ENCODE assay signal across 25 mouse cellular contexts in genomic region chr3:68782363-68782762, GRCm38 (mm10).
DNase-seq lines count a peak whose midpoint lies in the region; ATAC-seq and TF ChIP-seq lines count a peak whose summit lies in the region.
"Had no signal": no experiment of that assay in that cellular context is flagged by ENCODE, and none has a peak within 500 bp of the region (broad histone marks: within the 10 kb centered on the region; RNA-seq: fewer than 3 reads in every experiment).

No protein-coding gene starts in this region.

- H3K9ac ChIP-seq in limb, embryonic 14.5 days (ENCODE audit: low read depth, low read length, severe bottlenecking) = no peak overlapping the region
- no peak overlapping the region for H3K9ac ChIP-seq in embryonic facial prominence, embryonic 15.5 days
- H3K9ac ChIP-seq in forebrain, embryonic 15.5 days (replicated peaks) = no peak overlapping the region
- H3K9ac ChIP-seq in forebrain, postnatal 0 days = no peak overlapping the region
- H3K9ac ChIP-seq: heart, embryonic 12.5 days; kidney, embryonic 15.5 days; limb, embryonic 15.5 days; lung, embryonic 14.5 days; neural tube, embryonic 13.5 days had no signal

- no peak overlapping the region for H3K4me3 ChIP-seq in limb, embryonic 14.5 days (replicated peaks; ENCODE audit: low read length)
- H3K4me3 ChIP-seq in limb, embryonic 10.5 days = no peak overlapping the region
- H3K4me3 ChIP-seq in embryonic facial prominence, embryonic 15.5 days (replicated peaks) = no peak overlapping the region
- no peak overlapping the region for H3K4me3 ChIP-seq in forebrain, embryonic 15.5 days
- H3K4me3 ChIP-seq in forebrain, postnatal 0 days (ENCODE audit: low read depth, low read length) = no peak overlapping the region
- H3K4me3 ChIP-seq: heart, embryonic 12.5 days; kidney, embryonic 15.5 days; limb, embryonic 15.5 days; megakaryocyte, embryonic 14.5 days; neural tube, embryonic 13.5 days had no signal

- no peak for ATAC-seq in limb, embryonic 14.5 days (ENCODE audit: low FRiP score, low read depth)
- ATAC-seq in embryonic facial prominence, embryonic 15.5 days (ENCODE audit: insufficient number of reproducible peaks, low FRiP score, low TSS enrichment, low read depth) = no peak
- ATAC-seq in forebrain, embryonic 15.5 days (replicated peaks) = no peak
- no peak for ATAC-seq in forebrain, postnatal 0 days
- ATAC-seq: hindbrain, postnatal 0 days; Patski had no signal

- WGBS in limb, embryonic 14.5 days = 17% methylated on average over 4 of the region's 4 CpGs
- 10% methylated on average over 4 of the region's 4 CpGs for WGBS in limb, embryonic 10.5 days
- WGBS in embryonic facial prominence, embryonic 15.5 days = 20% methylated on average over 4 of the region's 4 CpGs
- WGBS in forebrain, embryonic 15.5 days = 84% methylated on average over 4 of the region's 4 CpGs
- 73% methylated on average over 4 of the region's 4 CpGs for WGBS in forebrain, postnatal 0 days

- H3K4me1 ChIP-seq in limb, embryonic 14.5 days (ENCODE audit: control insufficient read depth, insufficient read depth, low read length) = 0 out of 2 replicates have a peak, but pooled peaks cover 2% of the 10 kb centered on the region
- peaks cover 44% of the 10 kb centered on the region for H3K4me1 ChIP-seq in limb, embryonic 10.5 days
- peaks cover 12% of the 10 kb centered on the region for H3K4me1 ChIP-seq in embryonic facial prominence, embryonic 15.5 days
- H3K4me1 ChIP-seq in forebrain, embryonic 15.5 days = no peaks in the 10 kb centered on the region
- H3K4me1 ChIP-seq in forebrain, postnatal 0 days (ENCODE audit: insufficient read depth) = no peaks in the 10 kb centered on the region

- no peaks in the 10 kb centered on the region for H3K36me3 ChIP-seq in limb, embryonic 14.5 days (ENCODE audit: control insufficient read depth, insufficient read depth, low read length)
- H3K36me3 ChIP-seq in limb, embryonic 10.5 days = no peaks in the 10 kb centered on the region
- H3K36me3 ChIP-seq in embryonic facial prominence, embryonic 15.5 days = no peaks in the 10 kb centered on the region
- no peaks in the 10 kb centered on the region for H3K36me3 ChIP-seq in forebrain, embryonic 15.5 days
- no peaks in the 10 kb centered on the region for H3K36me3 ChIP-seq in forebrain, postnatal 0 days (ENCODE audit: insufficient read depth)
- H3K36me3 ChIP-seq: G1E; heart, embryonic 12.5 days; kidney, embryonic 15.5 days; limb, embryonic 15.5 days; neural tube, embryonic 13.5 days had no signal

- H3K4me2 ChIP-seq in limb, embryonic 14.5 days (replicated peaks; ENCODE audit: low read depth, low read length, severe bottlenecking) = no peak overlapping the region
- no peak overlapping the region for H3K4me2 ChIP-seq in embryonic facial prominence, embryonic 15.5 days (replicated peaks)
- no peak overlapping the region for H3K4me2 ChIP-seq in forebrain, embryonic 15.5 days (replicated peaks)
- no peak overlapping the region for H3K4me2 ChIP-seq in forebrain, postnatal 0 days (ENCODE audit: low read depth)
- H3K4me2 ChIP-seq: heart, embryonic 12.5 days; kidney, embryonic 15.5 days; limb, embryonic 15.5 days; lung, embryonic 14.5 days; neural tube, embryonic 13.5 days had no signal

- H3K27me3 ChIP-seq in limb, embryonic 14.5 days (ENCODE audit: control insufficient read depth, insufficient read depth, low read length) = no peaks in the 10 kb centered on the region
- no peaks in the 10 kb centered on the region for H3K27me3 ChIP-seq in limb, embryonic 10.5 days (ENCODE audit: low read depth, poor library complexity, severe bottlenecking)
- no peaks in the 10 kb centered on the region for H3K27me3 ChIP-seq in embryonic facial prominence, embryonic 15.5 days
- no peaks in the 10 kb centered on the region for H3K27me3 ChIP-seq in forebrain, embryonic 15.5 days
- no peaks in the 10 kb centered on the region for H3K27me3 ChIP-seq in forebrain, postnatal 0 days (ENCODE audit: insufficient read depth, low read length)
- H3K27me3 ChIP-seq: CH12.LX; heart, embryonic 12.5 days; kidney, embryonic 15.5 days; limb, embryonic 15.5 days; neural tube, embryonic 13.5 days had no signal

- intact Hi-C loops in heart, postnatal 10 days (cut with DNase I) = no loop called here

- H3K27ac ChIP-seq in limb, embryonic 14.5 days (replicated peaks; ENCODE audit: low read depth, low read length) = no peak overlapping the region
- no peak overlapping the region for H3K27ac ChIP-seq in limb, embryonic 10.5 days
- H3K27ac ChIP-seq in embryonic facial prominence, embryonic 15.5 days (replicated peaks) = peak overlapping the region; percentile 7; the same call in 1 of the 2 replicates
- H3K27ac ChIP-seq in forebrain, embryonic 15.5 days (replicated peaks) = no peak overlapping the region
- no peak overlapping the region for H3K27ac ChIP-seq in forebrain, postnatal 0 days (ENCODE audit: low read depth, low read length)
- H3K27ac ChIP-seq: hindbrain, postnatal 0 days; kidney, embryonic 15.5 days; limb, embryonic 15.5 days; neural tube, embryonic 13.5 days had no signal

- peak; percentile 57 for DNase-seq in heart, adult 11 months
- no peak for DNase-seq in heart, postnatal 10 days
- DNase-seq in limb, embryonic 14.5 days (ENCODE audit: low spot score) = peak; percentile 28
- no peak for DNase-seq in limb, embryonic 10.5 days (ENCODE audit: low spot score)
- peak; percentile 66 for DNase-seq in embryo, embryonic 10.5 days (ENCODE audit: low spot score)
- DNase-seq in forebrain, postnatal 0 days = no peak
- DNase-seq: adrenal gland, postnatal 36 days; cerebellum, adult 9-11 months; kidney, adult 11 months; kidney, postnatal 4 days; lung, embryonic 14.5 days; midbrain, embryonic 14.5 days; right cerebral cortex, postnatal 4 days; thymus, postnatal 36 days had no signal

- no peaks in the 10 kb centered on the region for H3K9me3 ChIP-seq in limb, embryonic 14.5 days (ENCODE audit: control insufficient read depth, low read length)
- H3K9me3 ChIP-seq in limb, embryonic 10.5 days (replicated peaks) = no peaks in the 10 kb centered on the region
- H3K9me3 ChIP-seq in embryonic facial prominence, embryonic 15.5 days (replicated peaks) = no peaks in the 10 kb centered on the region
- no peaks in the 10 kb centered on the region for H3K9me3 ChIP-seq in forebrain, embryonic 15.5 days
- no peaks in the 10 kb centered on the region for H3K9me3 ChIP-seq in forebrain, postnatal 0 days (ENCODE audit: low read length)
- H3K9me3 ChIP-seq: G1E; heart, embryonic 12.5 days; kidney, embryonic 15.5 days; limb, embryonic 15.5 days; megakaryocyte, embryonic 14.5 days; neural tube, embryonic 13.5 days had no signal

- no peak for TF ChIP-seq POLR2A in limb, embryonic 14.5 days (IDR thresholded peaks at IDR 0.05; ENCODE audit: borderline replicate concordance, extremely low read depth, insufficient read depth, insufficient read length)

- TF ChIP-seq CTCF in forebrain, postnatal 0 days (IDR thresholded peaks at IDR 0.05; ENCODE audit: low read depth) = no peak

Comparison
In these comparisons a context has a peak if more than half of its experiments do, and no peak if none do; other contexts are left out.
1. DNase-seq: peak in heart, adult 11 months (single experiment), limb, embryonic 14.5 days (single experiment) and embryo, embryonic 10.5 days (single experiment); none in heart, postnatal 10 days (0 of 2), limb, embryonic 10.5 days (single experiment) and forebrain, postnatal 0 days (single experiment).